Mouse (Mus musculus) adrenal gland, adult (tissue): Measurements from ENCODE around the gene Chtop.

ENCODE experiments used
- DNase-seq, 2 experiments: peaks; one replicate each; pipeline ENCODE4 v3.0.0; 2022 to 2023; ENCODE audit warnings: low spot score in 1 of 2; ENCODE audit not compliant: inconsistent age in 2 of 2

The Chtop gene

DNA sequence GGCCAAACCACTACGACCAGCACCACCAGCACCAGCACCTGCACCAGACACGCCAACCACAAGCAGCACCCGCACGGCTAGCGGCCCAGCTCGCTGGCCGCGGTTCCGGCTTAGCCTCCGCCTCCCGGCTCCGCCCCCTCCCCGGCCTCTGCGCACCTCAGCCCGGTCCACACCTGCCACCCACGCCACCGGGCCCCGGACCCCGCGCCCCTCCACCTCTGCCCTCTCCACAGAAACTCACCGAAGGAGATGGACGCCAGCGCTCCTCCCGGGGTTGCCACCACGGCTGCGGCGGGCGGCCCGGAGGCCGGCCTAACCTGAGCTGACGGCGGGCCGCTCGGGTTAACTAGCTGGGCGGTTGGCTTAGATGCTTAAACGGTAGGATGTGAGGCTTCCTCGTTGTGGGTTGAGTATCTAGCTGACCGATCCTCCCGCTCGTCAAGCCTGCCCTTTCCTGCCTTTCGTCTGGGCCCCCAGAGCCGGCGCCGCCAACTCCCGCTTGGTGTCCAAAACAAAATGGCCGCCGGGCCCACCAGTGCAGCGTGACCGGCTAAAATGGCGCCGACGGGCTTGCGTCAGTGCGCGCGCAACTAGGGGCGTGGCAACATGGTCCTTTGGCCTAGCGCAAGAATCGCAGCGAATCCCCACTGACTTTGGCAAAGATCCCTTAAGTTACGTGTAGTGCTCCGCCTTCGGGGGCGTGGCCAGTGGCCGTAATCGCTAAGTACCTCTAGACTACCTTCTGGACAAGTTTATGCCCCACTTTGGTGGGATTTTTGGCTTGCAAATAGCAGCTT lies at the start of gene Chtop:
Gene Chtop, minus strand, starts transcription at position 549 of the 797 bp plus-strand sequence.
- peak; percentile 99 to 100 for DNase-seq

DNA sequence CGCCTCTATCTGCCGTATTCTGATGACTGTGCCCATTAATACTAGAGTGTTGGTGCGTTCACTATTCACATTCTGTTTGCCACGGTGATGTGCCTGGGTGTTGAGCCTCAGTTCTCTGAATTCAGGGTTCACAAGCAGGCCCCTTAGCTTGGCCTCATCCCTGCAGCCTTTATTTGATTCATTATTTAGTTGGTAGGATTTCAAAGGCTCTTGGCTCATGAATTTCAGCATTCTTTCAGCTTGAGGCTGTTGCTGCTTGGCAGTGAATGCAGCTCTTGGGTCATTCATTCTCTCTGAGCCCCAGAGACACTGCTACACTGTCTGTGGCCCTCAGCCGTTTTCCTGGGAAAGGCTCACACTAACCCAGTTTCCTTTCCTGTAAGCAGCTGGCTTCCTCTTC lies 46.7 kb upstream of the Chtop start:
- DNase-seq: peak in 1 of 2 experiments; percentile 53

GRCm38 (mm10) chr3:90552231-90552630 lies 42.9 kb upstream of the Chtop start:
- DNase-seq: peak in 1 of 2 experiments; percentile 72

DNA sequence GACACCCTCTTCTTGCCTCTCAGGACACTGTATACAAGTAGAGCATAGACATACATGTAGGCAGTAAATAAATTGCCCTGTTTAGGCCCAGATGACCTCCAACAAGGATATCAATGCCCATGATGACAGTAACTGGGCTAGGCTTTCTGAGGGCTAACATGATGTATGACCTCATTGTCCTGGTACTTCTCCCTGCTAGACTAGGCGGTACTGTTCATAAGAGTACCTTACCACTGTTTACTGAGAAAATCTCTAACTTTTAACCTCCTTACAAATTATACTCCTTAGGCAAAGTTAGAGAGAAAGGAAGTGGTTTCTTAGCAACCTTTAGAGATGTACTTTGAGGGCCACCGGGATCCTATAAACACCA lies 41.1 kb upstream of the Chtop start:
- no peak for DNase-seq

- no peak for DNase-seq
These were observed 40.5 kb upstream of the Chtop start for GRCm38 (mm10) chr3:90549676-90550420.

DNA sequence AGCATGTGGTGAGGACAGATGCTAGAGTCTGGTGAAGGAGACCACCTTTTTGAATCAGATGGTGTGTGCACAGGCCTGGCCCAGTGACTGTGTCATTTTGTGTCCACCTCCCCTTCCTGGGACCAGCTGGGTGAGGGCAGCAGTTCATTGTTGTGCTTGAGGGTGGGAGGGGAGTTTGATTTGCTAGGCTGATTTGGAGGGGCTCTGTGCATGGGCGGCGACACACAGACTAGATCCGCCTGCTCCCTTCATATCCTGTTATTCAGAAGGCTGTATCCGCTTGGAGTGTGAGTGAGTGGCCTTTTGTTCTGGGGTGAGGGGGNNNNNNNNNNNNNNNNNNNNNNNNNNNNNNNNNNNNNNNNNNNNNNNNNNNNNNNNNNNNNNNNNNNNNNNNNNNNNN lies 31.6 kb upstream of the Chtop start:
- DNase-seq: peak; percentile 49 to 59

DNA sequence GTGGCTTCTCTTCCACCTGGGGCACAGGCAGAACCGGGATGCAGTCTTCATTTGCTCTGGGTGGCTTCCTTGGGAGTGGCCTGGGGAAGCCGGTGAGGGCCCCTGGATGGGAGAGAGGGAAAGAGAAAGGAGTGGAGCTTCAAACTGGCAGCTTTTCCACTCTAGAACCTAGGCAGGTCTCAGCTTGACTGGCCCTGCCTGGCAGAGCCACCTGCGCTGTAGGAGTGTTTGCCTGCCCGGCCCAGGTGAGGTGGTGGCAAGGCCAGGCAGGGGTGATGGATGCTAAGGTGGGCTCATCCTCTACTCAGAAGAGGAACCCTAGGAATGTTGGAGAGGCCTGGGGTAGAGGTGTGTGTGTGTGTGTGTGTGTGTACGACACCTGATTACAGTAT lies 28.6 kb upstream of the Chtop start:
- no peak for DNase-seq

- peak; percentile 76 to 90 for DNase-seq
These were observed 28.0 kb upstream of the Chtop start, which contains the start of gene S100a16 for GRCm38 (mm10) chr3:90537141-90537904. Gene S100a16, plus strand, starts transcription at chr3:90537254.

- no peak for DNase-seq
These were observed 26.1 kb upstream of the Chtop start for GRCm38 (mm10) chr3:90535446-90535845.

DNA sequence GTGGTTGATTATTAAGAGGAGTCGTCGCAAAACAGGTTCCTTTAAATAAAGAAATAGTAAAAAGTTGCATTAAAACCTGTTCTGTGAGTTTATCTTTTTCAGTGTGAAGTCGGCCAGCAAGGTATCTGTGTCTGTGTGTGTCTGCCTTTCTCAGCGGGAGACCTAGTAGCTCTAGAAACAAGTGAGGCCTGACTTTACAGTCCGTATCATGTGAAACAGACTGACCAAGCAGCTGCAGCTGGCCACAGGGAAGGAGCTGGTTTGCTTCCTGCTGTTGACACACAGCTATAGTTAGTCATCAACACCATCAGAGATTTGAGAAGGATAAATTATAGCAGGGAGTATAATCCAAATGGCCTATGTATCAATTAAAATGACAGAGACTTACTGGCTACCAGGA lies 22.4 kb upstream of the Chtop start:
- no peak for DNase-seq

GRCm38 (mm10) chr3:90527291-90527873 lies 18.1 kb upstream of the Chtop start:
- DNase-seq: no peak

DNA sequence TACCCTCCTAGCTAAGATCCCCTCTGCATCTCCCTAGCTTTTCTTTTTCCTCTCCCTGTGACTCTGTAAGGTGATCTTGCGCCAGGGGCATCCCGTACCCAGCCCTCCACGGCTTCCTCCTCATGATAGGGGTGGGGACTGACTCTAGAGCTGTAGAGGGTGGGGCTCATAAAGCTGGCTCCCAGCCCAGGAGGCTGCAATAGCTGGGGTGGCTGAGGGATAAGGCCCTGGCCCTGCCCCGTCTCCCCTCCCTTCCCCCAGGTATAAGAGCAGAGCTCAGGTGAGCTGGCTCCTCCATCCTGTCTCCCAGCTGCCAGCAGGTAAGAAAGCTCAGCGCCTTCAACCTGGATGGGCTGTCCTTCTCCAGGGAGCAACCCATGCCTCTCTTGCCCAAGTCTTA lies 17.3 kb upstream of the Chtop start, which contains the start of gene S100a14:
Gene S100a14, plus strand, starts transcription at position 277 of the 400 bp plus-strand sequence.
- DNase-seq: no peak

- DNase-seq: no peak
These were observed 16.8 kb upstream of the Chtop start for GRCm38 (mm10) chr3:90526076-90526475.

DNA sequence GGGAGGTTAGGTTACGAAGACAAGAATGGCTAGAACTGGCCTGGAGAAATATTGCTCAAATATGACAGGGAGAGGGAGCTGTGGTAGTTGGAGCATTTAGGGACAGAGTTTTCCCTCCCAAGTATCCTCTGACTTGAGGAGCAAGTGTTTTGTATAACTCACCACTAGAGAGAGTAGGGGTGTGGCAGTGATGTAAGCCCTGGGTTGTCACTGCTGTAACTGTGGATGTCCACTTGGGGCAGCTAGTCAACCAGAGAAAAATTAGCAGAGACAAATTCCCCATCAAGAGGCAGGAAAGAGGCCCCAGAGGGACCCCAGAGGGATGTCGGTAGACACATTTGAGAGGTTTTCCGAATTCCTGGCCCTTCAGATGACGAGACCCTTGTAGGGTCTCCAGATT lies 16.1 kb upstream of the Chtop start:
- peak; percentile 49 to 83 for DNase-seq

DNA sequence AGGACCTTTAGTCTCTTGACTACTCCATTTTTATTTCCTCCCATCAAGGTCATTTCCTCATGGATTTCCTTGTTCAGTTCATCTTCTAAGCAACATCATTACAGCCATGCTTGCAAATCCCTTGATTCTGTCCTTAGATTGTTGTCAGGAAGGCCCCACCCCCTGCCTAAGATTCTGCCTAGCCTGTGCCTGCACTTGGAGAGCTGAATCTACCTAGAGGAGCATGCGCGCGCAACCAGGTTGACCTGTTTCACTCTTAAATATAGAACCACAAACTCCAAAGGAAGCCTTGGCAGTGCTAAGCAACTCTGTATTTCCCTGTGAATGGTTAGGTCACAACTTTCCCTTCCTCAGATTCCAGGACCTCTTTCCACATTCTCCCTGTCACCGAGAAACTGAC lies 8.4 kb upstream of the Chtop start:
- DNase-seq: no peak

DNA sequence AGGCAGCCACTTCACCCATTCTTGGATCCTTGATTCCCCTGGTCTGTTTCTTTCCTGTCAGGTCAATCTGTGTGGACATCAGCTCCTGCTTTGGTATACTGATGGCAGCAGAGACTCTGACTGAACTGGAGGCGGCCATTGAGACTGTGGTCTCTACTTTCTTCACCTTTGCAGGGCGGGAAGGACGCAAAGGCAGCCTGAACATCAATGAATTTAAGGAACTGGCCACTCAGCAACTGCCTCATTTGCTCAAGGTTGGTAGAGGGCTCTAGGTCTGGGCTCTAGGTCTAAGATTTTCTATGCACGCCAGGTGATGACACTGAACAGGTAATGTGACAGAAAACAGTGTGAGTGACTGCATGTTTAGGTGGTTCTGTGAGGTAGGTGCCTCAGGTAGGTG lies 6.5 kb upstream of the Chtop start:
- DNase-seq: no peak

DNA sequence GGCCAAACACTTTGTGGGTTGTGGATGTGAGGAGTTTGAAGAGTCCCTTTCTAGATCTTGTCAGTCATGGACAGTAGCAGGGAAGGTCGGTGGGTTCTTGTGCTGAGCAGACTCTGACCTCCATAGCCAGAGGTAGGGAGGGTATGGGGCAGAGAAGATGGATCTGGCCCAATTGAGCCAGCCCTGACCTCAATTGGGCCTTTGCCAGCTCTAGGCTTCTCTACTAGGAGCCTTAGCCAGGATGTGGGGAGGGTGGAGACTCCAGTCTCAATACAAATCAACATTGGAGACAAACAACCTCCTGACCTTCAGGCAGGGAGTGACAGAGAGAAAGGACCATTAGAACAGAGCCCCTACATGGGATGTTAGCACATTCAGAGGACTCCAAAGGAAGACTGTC lies 5.9 kb upstream of the Chtop start:
- peak in 1 of 2 experiments; percentile 42 for DNase-seq

DNA sequence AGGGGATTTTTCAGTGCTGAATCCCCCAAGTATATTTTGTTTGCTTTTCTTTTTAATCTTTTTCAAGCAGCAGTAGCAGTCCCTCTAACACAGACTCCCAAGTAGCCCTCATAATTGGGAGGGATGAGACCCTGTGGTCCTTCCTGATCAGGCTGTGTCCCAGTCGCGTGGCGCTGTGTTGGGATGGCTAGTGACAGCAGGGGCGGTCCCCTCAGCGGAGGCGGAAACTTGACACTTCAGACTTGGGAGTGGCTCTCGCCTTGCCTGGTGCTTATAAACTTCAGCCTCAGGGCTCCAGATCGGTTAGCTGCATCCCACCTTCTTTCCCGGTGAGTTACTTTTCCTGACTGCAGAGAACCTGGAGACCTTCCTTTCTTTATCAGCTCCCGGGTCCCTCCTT lies 5.4 kb upstream of the Chtop start:
- peak; percentile 80 to 90 for DNase-seq

DNA sequence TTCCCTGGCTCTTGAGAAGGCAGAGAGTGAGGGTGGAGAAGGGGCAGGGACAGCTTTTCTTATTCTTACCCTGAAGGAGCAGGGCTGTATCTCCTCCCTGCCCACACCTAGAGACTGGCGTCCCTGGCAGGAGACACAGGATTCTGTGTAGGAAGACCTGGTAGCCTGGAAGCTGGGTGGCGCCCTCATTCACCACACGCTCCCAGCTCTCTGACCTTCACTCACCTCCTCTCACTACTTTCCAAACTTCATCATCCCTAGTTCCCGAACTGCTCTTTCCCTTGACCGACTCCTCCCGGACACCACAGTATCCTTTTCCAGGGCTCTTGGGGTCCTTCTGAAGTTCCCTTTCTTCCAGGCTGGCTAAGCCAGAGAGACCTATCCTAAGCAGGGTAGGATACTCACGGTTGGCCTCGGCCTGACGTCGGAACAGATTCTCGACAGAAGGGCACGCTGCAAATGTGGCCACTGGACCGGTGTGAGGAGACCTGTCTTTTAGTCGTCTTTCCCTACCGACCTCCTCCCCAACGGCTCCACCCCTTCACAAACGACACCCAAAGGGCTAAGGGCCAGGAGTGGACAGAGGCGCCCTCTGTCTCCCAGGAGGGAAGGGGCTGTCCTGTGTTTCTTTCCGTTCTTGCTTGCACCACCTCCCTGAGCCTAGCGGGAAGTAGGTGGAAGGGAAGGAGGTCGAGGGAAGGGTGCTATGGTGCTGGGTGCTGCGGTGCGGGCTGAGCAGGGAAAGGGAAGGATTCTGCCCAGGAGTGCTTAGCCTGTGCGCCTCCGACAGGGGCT lies 4.7 kb upstream of the Chtop start, which contains the start of the genes S100a1 and S100a13:
Gene S100a1, minus strand, starts transcription at position 597 of the 795 bp plus-strand sequence.
Gene S100a13, plus strand, starts transcription at position 640 of the 795 bp plus-strand sequence.
- DNase-seq: peak; percentile 86 to 94
